Comparison of ENCODE assay signal across 7 mouse cellular contexts in the genomic region with DNA sequence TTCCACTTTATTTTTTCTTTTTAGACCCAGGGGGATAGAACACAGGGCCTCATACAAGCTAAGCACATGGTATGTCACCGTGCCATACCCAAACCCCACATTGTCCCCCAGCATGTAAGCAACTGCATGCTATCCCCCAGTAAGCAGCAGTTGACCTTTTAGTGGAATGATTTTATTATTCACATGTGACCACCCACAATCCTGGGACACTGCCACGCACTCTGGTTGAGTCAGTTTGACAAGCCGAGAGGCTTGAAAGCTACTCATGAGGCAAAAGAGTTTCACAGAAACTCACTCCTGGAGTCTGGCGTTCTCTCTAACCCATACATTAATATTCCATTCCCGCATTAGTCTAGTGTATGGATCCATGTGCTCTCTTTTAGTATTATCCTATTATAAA. TPM values are rescaled to one million over a fixed set of nuclear protein-coding genes. Genes with fewer than 3 reads are reported as not detected.
DNase-seq lines count a peak whose midpoint lies in the region; TF ChIP-seq lines count a peak whose summit lies in the region.
"Not testable (repeated sequence)": the region's sequence is repeated elsewhere in the genome, so short reads cannot be mapped to it uniquely, and the experiment has no call there.

No protein-coding gene starts in this region.

- peak; percentile 43 for DNase-seq in NIH3T3 (ENCODE audit: low read depth)
- DNase-seq in adrenal gland, adult (ENCODE audit: inconsistent age in 2 of 2, low spot score in 1 of 2): peak; percentile 31 to 63
- DNase-seq in adrenal gland, postnatal 14 days: peak; percentile 34
- peak; percentile 19 for DNase-seq in brain, adult 2 months (ENCODE audit: low read depth, low spot score)
- peak; percentile 34 for DNase-seq in kidney, postnatal 10 days
- peak; percentile 52 for DNase-seq in left cerebral cortex, postnatal 4 days

- H3K9ac ChIP-seq in ES-Bruce4 (ENCODE audit: low read depth, poor library complexity, severe bottlenecking): not testable (repeated sequence)

- H3K4me1 ChIP-seq in ES-Bruce4 (ENCODE audit: control insufficient read depth, insufficient read depth, low read length): not testable (repeated sequence)

- not testable (repeated sequence) for H3K36me3 ChIP-seq in ES-Bruce4 (ENCODE audit: control insufficient read depth, insufficient read depth, low read length, poor library complexity, severe bottlenecking)

- not testable (repeated sequence) for TF ChIP-seq POLR2A in ES-Bruce4 (IDR thresholded peaks at IDR 0.05; ENCODE audit: insufficient read depth, low read length)

- not testable (repeated sequence) for TF ChIP-seq EP300 in ES-Bruce4 (IDR thresholded peaks at IDR 0.05; ENCODE audit: insufficient read depth, low read depth, low read length)

- not testable (repeated sequence) for H3K9me3 ChIP-seq in ES-Bruce4 (replicated peaks; ENCODE audit: control insufficient read depth, insufficient read depth, low read length, poor library complexity, severe bottlenecking)

- intact Hi-C loops in left cerebral cortex, postnatal 4 days (cut with DNase I): not testable (repeated sequence)

- H3K27ac ChIP-seq in ES-Bruce4 (ENCODE audit: insufficient read depth, low read length): peak overlapping the region; percentile 15; the same call in 1 of the 2 replicates

- H3K4me3 ChIP-seq in ES-Bruce4 (ENCODE audit: low read depth, low read length): not testable (repeated sequence)

- TF ChIP-seq CTCF in ES-Bruce4 (IDR thresholded peaks at IDR 0.05; ENCODE audit: low read depth, low read length): not testable (repeated sequence)

- not testable (repeated sequence) for H3K27me3 ChIP-seq in ES-Bruce4 (ENCODE audit: control insufficient read depth, insufficient read depth, low read length, poor library complexity, severe bottlenecking)

RNA-seq across cellular contexts. Expression of a gene that starts 42.1 kb away (rescaled TPM):
- polyA plus RNA-seq in ES-Bruce4 (2011; ENCODE audit: insufficient read depth, insufficient read length, low read depth, missing spikeins): 47.0 and 53.0 TPM in 2 replicates
- 5.6 and 6.9 TPM in 2 replicates for total RNA-seq in adrenal gland, postnatal 14 days (2021)
- total RNA-seq in left cerebral cortex, postnatal 4 days (2021): 1 to 10 TPM; 7.2 to 8.9 TPM

RNA-seq across cellular contexts. Expression of a gene that starts 42.8 kb away (rescaled TPM):
- 31.3 and 35.8 TPM in 2 replicates for polyA plus RNA-seq in ES-Bruce4 (2011; ENCODE audit: insufficient read depth, insufficient read length, low read depth, missing spikeins)
- total RNA-seq in adrenal gland, postnatal 14 days (2021): 59.1 and 60.8 TPM in 2 replicates
- total RNA-seq in left cerebral cortex, postnatal 4 days (2021): 100 to 1,000 TPM; 116 to 117 TPM
